Mouse (Mus musculus): ENCODE results near the gene Cmss1. TPM values are rescaled to one million over a fixed set of nuclear protein-coding genes. Genes with fewer than 3 reads are reported as not detected.

The Cmss1 gene
- polyA plus RNA-seq, 2 experiments, result 6.0 to 23.0 TPM

- TF ChIP-seq EP300 (IDR thresholded peaks at IDR 0.05; ENCODE audit: low read depth) (no peak), CTCF (IDR thresholded peaks at IDR 0.05; ENCODE audit: low read depth) (no peak)
- Histone ChIP-seq H3K27me3 (ENCODE audit: control insufficient read depth, insufficient read depth, low read length) (no peaks in the 10 kb centered on the region), H3K4me2 (ENCODE audit: low read depth) (no peak overlapping the region), H3K36me3 (replicated peaks; ENCODE audit: control insufficient read depth, insufficient read depth, low read depth) (no peaks in the 10 kb centered on the region), H3K9ac (replicated peaks) (no peak overlapping the region), H3K4me1 (replicated peaks; ENCODE audit: control insufficient read depth in 2 of 2, insufficient read depth in 2 of 2, low read length in 1 of 2) (no peaks in the 10 kb centered on the region), H3K27ac (no peak overlapping the region), H3K4me3 (ENCODE audit: insufficient read depth in 1 of 2, low read depth in 2 of 2, low read length in 2 of 2) (no peak overlapping the region), H3K9me3 (ENCODE audit: control insufficient read depth, low read length) (no peaks in the 10 kb centered on the region)
- 58% methylated on average over 10 of the region's 10 CpGs for WGBS (ENCODE audit: insufficient replicate concordance)
- ATAC-seq (ENCODE audit: insufficient read depth) (no peak), DNase-seq (ENCODE audit: low read depth in 3 of 3, low spot score in 3 of 3) (no peak)
Observed at GRCm38 (mm10) chr16:57295216-57295934, 311.3 kb downstream of the Cmss1 start.

- 57% methylated on average over 2 of the region's 2 CpGs for WGBS (ENCODE audit: insufficient replicate concordance)
- H3K4me2 ChIP-seq (ENCODE audit: low read depth), result no peak within 1 kb of the TSS
- ATAC-seq (ENCODE audit: insufficient read depth) (no peak), DNase-seq (ENCODE audit: low read depth in 3 of 3, low spot score in 3 of 3) (no peak)
- H3K4me3 ChIP-seq (ENCODE audit: insufficient read depth in 1 of 2, low read depth in 2 of 2, low read length in 2 of 2), result no peak within 1 kb of the TSS
- H3K36me3 ChIP-seq (replicated peaks; ENCODE audit: control insufficient read depth, insufficient read depth, low read depth), result no peaks in the 10 kb centered on the region
- H3K9me3 ChIP-seq (ENCODE audit: control insufficient read depth, low read length), result no peaks in the 10 kb centered on the region
- no peaks in the 10 kb centered on the region for H3K4me1 ChIP-seq (replicated peaks; ENCODE audit: control insufficient read depth in 2 of 2, insufficient read depth in 2 of 2, low read length in 1 of 2)
- TF ChIP-seq CTCF (IDR thresholded peaks at IDR 0.05; ENCODE audit: low read depth) (no peak), EP300 (IDR thresholded peaks at IDR 0.05; ENCODE audit: low read depth) (no peak)
- H3K27ac ChIP-seq, result no peak within 1 kb of the TSS
- no peak within 1 kb of the TSS for H3K9ac ChIP-seq (replicated peaks)
- H3K27me3 ChIP-seq (ENCODE audit: control insufficient read depth, insufficient read depth, low read length), result no peaks in the 10 kb centered on the region
Observed at GRCm38 (mm10) chr16:57292765-57293164, 313.9 kb downstream of the Cmss1 start, which contains the start of gene Tmem30c. Gene Tmem30c (minus strand): TSS chr16:57292865.

- Histone ChIP-seq H3K27ac (no peak overlapping the region), H3K4me1 (replicated peaks; ENCODE audit: control insufficient read depth in 2 of 2, insufficient read depth in 2 of 2, low read length in 1 of 2) (no peaks in the 10 kb centered on the region), H3K9ac (replicated peaks) (no peak overlapping the region), H3K4me3 (ENCODE audit: insufficient read depth in 1 of 2, low read depth in 2 of 2, low read length in 2 of 2) (no peak overlapping the region), H3K27me3 (ENCODE audit: control insufficient read depth, insufficient read depth, low read length) (no peaks in the 10 kb centered on the region), H3K4me2 (ENCODE audit: low read depth) (no peak overlapping the region), H3K9me3 (ENCODE audit: control insufficient read depth, low read length) (no peaks in the 10 kb centered on the region), H3K36me3 (replicated peaks; ENCODE audit: control insufficient read depth, insufficient read depth, low read depth) (no peaks in the 10 kb centered on the region)
- DNase-seq (ENCODE audit: low read depth in 3 of 3, low spot score in 3 of 3) (no peak), ATAC-seq (ENCODE audit: insufficient read depth) (no peak)
- 53% methylated on average over 4 of the region's 4 CpGs for WGBS (ENCODE audit: insufficient replicate concordance)
- TF ChIP-seq CTCF (IDR thresholded peaks at IDR 0.05; ENCODE audit: low read depth), result no peak
- no peak for TF ChIP-seq EP300 (IDR thresholded peaks at IDR 0.05; ENCODE audit: low read depth)
Observed at GRCm38 (mm10) chr16:57292296-57292695, 314.4 kb downstream of the Cmss1 start.

GRCm38 (mm10) chr16:57291696-57292095 is 315.0 kb downstream of the Cmss1 start:
- no peak for ATAC-seq (ENCODE audit: insufficient read depth)

GRCm38 (mm10) chr16:57281417-57281816 is 325.2 kb downstream of the Cmss1 start:
- no peaks in the 10 kb centered on the region for H3K27me3 ChIP-seq (ENCODE audit: control insufficient read depth, insufficient read depth, low read length)
- no peaks in the 10 kb centered on the region for H3K9me3 ChIP-seq (ENCODE audit: control insufficient read depth, low read length)
- DNase-seq (ENCODE audit: low read depth in 3 of 3, low spot score in 3 of 3) (no peak), ATAC-seq (ENCODE audit: insufficient read depth) (no peak)
- no peaks in the 10 kb centered on the region for H3K4me1 ChIP-seq (replicated peaks; ENCODE audit: control insufficient read depth in 2 of 2, insufficient read depth in 2 of 2, low read length in 1 of 2)
- TF ChIP-seq EP300 (IDR thresholded peaks at IDR 0.05; ENCODE audit: low read depth), result no peak
- no peak for TF ChIP-seq CTCF (IDR thresholded peaks at IDR 0.05; ENCODE audit: low read depth)
- no peak overlapping the region for H3K4me3 ChIP-seq (ENCODE audit: insufficient read depth in 1 of 2, low read depth in 2 of 2, low read length in 2 of 2)
- no peak overlapping the region for H3K9ac ChIP-seq (replicated peaks)
- WGBS (ENCODE audit: insufficient replicate concordance), result 69% methylated on average over 8 of the region's 8 CpGs
- H3K4me2 ChIP-seq (ENCODE audit: low read depth), result no peak overlapping the region
- no peak overlapping the region for H3K27ac ChIP-seq
- H3K36me3 ChIP-seq (replicated peaks; ENCODE audit: control insufficient read depth, insufficient read depth, low read depth), result no peaks in the 10 kb centered on the region

More at GRCm38 (mm10) chr16:57291696-57292095, 315.0 kb downstream of the Cmss1 start:
- no peak overlapping the region for H3K27ac ChIP-seq
- H3K36me3 ChIP-seq (replicated peaks; ENCODE audit: control insufficient read depth, insufficient read depth, low read depth), result no peaks in the 10 kb centered on the region
- H3K9ac ChIP-seq (replicated peaks), result no peak overlapping the region
- no peak overlapping the region for H3K4me2 ChIP-seq (ENCODE audit: low read depth)
- no peaks in the 10 kb centered on the region for H3K27me3 ChIP-seq (ENCODE audit: control insufficient read depth, insufficient read depth, low read length)
- 69% methylated on average over 5 of the region's 5 CpGs for WGBS (ENCODE audit: insufficient replicate concordance)
- TF ChIP-seq EP300 (IDR thresholded peaks at IDR 0.05; ENCODE audit: low read depth) (no peak), CTCF (IDR thresholded peaks at IDR 0.05; ENCODE audit: low read depth) (no peak)
- no peaks in the 10 kb centered on the region for H3K4me1 ChIP-seq (replicated peaks; ENCODE audit: control insufficient read depth in 2 of 2, insufficient read depth in 2 of 2, low read length in 1 of 2)
- no peaks in the 10 kb centered on the region for H3K9me3 ChIP-seq (ENCODE audit: control insufficient read depth, low read length)
- no peak overlapping the region for H3K4me3 ChIP-seq (ENCODE audit: insufficient read depth in 1 of 2, low read depth in 2 of 2, low read length in 2 of 2)
- no peak for DNase-seq (ENCODE audit: low read depth in 3 of 3, low spot score in 3 of 3)
